Mouse (Mus musculus) kidney, adult 2 months (tissue): Measurements from ENCODE around the gene Slc22a23. TPM values are rescaled to one million over a fixed set of nuclear protein-coding genes. Genes with fewer than 3 reads are reported as not detected.

Experiments
- DNase-seq: peaks from one replicate; pipeline ENCODE4 v3.0.0; 2021
- H3K27ac ChIP-seq: fragments of 200-500 bp; 2 replicates; pipeline ENCODE4 v1.5.1; 2012; ENCODE audit warnings: low read depth, low read length, control low read depth, inconsistent platforms; ENCODE audit not compliant: insufficient read depth
- H3K27me3 ChIP-seq: fragments of 200-500 bp; replicated peaks from 2 replicates; pipeline ENCODE4 v1.6.1; 2012; ENCODE audit warnings: mild to moderate bottlenecking, moderate library complexity, low read length, inconsistent platforms; ENCODE audit not compliant: control insufficient read depth, insufficient read depth
- H3K36me3 ChIP-seq: fragments of 200-500 bp; 2 replicates; pipeline ENCODE4 v1.6.1; 2012; ENCODE audit warnings: mild to moderate bottlenecking, moderate library complexity, low read length, inconsistent platforms; ENCODE audit not compliant: control insufficient read depth, insufficient read depth
- H3K4me1 ChIP-seq: fragments of 200-500 bp; 2 replicates; pipeline ENCODE4 v1.6.1; 2011; ENCODE audit warnings: low read length; ENCODE audit not compliant: control insufficient read depth, insufficient read depth
- H3K4me3 ChIP-seq: fragments of 200-500 bp; 2 replicates; pipeline ENCODE4 v1.5.1; 2011; ENCODE audit warnings: mild to moderate bottlenecking, low read depth, low read length, control low read depth; ENCODE audit not compliant: insufficient read depth
- CTCF ChIP-seq: fragments of 200-500 bp; conservative IDR thresholded peaks from 2 replicates; pipeline ENCODE4 v1.5.1; 2011; ENCODE audit warnings: low read depth, mild to moderate bottlenecking, control low read depth, low read length, moderate library complexity, mixed read lengths; ENCODE audit not compliant: insufficient read depth, insufficient read length
- POLR2A ChIP-seq: fragments of 200-500 bp; IDR thresholded peaks from one replicate; pipeline ENCODE4 v1.6.1; 2011; ENCODE audit warnings: low read depth, low read length, control low read depth
- WGBS: fragments of 180-500 bp; shearing (Covaris S2); methylation state at CpG from one replicate; pipeline ENCODE4 v1.1.7; 2018; 5-methylcytosine and 5-hydroxymethylcytosine counted together
- polyA plus RNA-seq: library from polyadenylated mRNA; depleted of rRNA; stranded (reverse); fragments of >200 nt; gene quantifications from 2 replicates; pipeline ENCODE4 v1.2.3, GENCODE M21; 2012

Slc22a23 gene
- polyA plus RNA-seq, 1 experiment, result 76.1 TPM

- DNase-seq, result peak; percentile 90
- WGBS, result 53% methylated on average over 2 of the region's 2 CpGs
Observed at GRCm38 (mm10) chr13:34256676-34257075, 88.3 kb downstream of the Slc22a23 start.

GRCm38 (mm10) chr13:34255297-34255696, 89.7 kb downstream of the Slc22a23 start:
- H3K4me3 ChIP-seq, result no peak overlapping the region
- no peak for TF ChIP-seq POLR2A
- TF ChIP-seq CTCF, result no peak
- WGBS, result 50% methylated on average over 3 of the region's 3 CpGs
- peaks cover 22% of the 10 kb centered on the region; the same call in 1 of the 2 replicates for H3K4me1 ChIP-seq
- no peaks in the 10 kb centered on the region for H3K36me3 ChIP-seq
- H3K27ac ChIP-seq, result peak overlapping the region; percentile 37
- no peak for DNase-seq
- H3K27me3 ChIP-seq, result no peaks in the 10 kb centered on the region

More at GRCm38 (mm10) chr13:34256676-34257075, 88.3 kb downstream of the Slc22a23 start:
- no peak for TF ChIP-seq CTCF
- no peak for TF ChIP-seq POLR2A
- Histone ChIP-seq H3K4me1 (peaks cover 22% of the 10 kb centered on the region; the same call in 1 of the 2 replicates), H3K27me3 (no peaks in the 10 kb centered on the region), H3K4me3 (no peak overlapping the region), H3K36me3 (no peaks in the 10 kb centered on the region), H3K27ac (peak overlapping the region; percentile 71; the same call in 1 of the 2 replicates)

- TF ChIP-seq POLR2A (no peak), CTCF (no peak)
- 21% methylated on average over 5 of the region's 5 CpGs for WGBS
- Histone ChIP-seq H3K27ac (peak overlapping the region; percentile 33; the same call in 1 of the 2 replicates), H3K4me1 (peaks cover 22% of the 10 kb centered on the region; the same call in 1 of the 2 replicates), H3K27me3 (no peaks in the 10 kb centered on the region), H3K36me3 (no peaks in the 10 kb centered on the region), H3K4me3 (no peak overlapping the region)
- DNase-seq, result peak; percentile 95
Observed at GRCm38 (mm10) chr13:34254691-34255090, 90.3 kb downstream of the Slc22a23 start.

GRCm38 (mm10) chr13:34253736-34254135, 91.2 kb downstream of the Slc22a23 start:
- no peaks in the 10 kb centered on the region for H3K27me3 ChIP-seq
- TF ChIP-seq POLR2A (no peak), CTCF (no peak)
- H3K27ac ChIP-seq, result peak overlapping the region; percentile 33; the same call in 1 of the 2 replicates
- no peaks in the 10 kb centered on the region for H3K36me3 ChIP-seq
- H3K4me3 ChIP-seq, result no peak overlapping the region
- no peak for DNase-seq
- H3K4me1 ChIP-seq, result peaks cover 22% of the 10 kb centered on the region; the same call in 1 of the 2 replicates
- WGBS, result 98% methylated on average over 3 of the region's 3 CpGs

- DNase-seq, result no peak
- H3K4me3 ChIP-seq, result no peak overlapping the region
- no peaks in the 10 kb centered on the region for H3K36me3 ChIP-seq
- H3K27ac ChIP-seq, result no peak overlapping the region
- 64% methylated on average over 15 of the region's 15 CpGs for WGBS
- TF ChIP-seq POLR2A (no peak), CTCF (no peak)
- H3K4me1 ChIP-seq, result peaks cover 3% of the 10 kb centered on the region; the same call in 1 of the 2 replicates
- H3K27me3 ChIP-seq, result no peaks in the 10 kb centered on the region
Observed at GRCm38 (mm10) chr13:34248941-34249920, 95.8 kb downstream of the Slc22a23 start.

GRCm38 (mm10) chr13:34248107-34248506, 96.9 kb downstream of the Slc22a23 start:
- 52% methylated on average over 6 of the region's 6 CpGs for WGBS

GRCm38 (mm10) chr13:34246821-34247220, 98.2 kb downstream of the Slc22a23 start:
- 63% methylated on average over 3 of the region's 3 CpGs for WGBS
- Histone ChIP-seq H3K27ac (no peak overlapping the region), H3K4me1 (peaks cover 4% of the 10 kb centered on the region; the same call in 1 of the 2 replicates), H3K27me3 (no peaks in the 10 kb centered on the region), H3K4me3 (no peak overlapping the region), H3K36me3 (no peaks in the 10 kb centered on the region)
- no peak for TF ChIP-seq CTCF
- no peak for TF ChIP-seq POLR2A
- no peak for DNase-seq

More at GRCm38 (mm10) chr13:34248107-34248506, 96.9 kb downstream of the Slc22a23 start:
- Histone ChIP-seq H3K4me1 (no peaks in the 10 kb centered on the region; the same call in 1 of the 2 replicates), H3K4me3 (no peak overlapping the region), H3K27me3 (no peaks in the 10 kb centered on the region), H3K27ac (no peak overlapping the region), H3K36me3 (no peaks in the 10 kb centered on the region)
- TF ChIP-seq POLR2A, result no peak
- TF ChIP-seq CTCF, result no peak
- DNase-seq, result no peak
